Mouse (Mus musculus) liver, postnatal 0 days (tissue): ENCODE measurements around the gene Gabbr2.
A peak's percentile ranks its signal among the peaks of the same experiment; 100 is the strongest.

Source experiments
- CTCF ChIP-seq: sonication (generic); IDR thresholded peaks from 2 replicates; pipeline ENCODE4 v1.5.1; 2016; ENCODE audit warnings: antibody characterized with exemption, low read depth
- EP300 ChIP-seq: IDR thresholded peaks from 2 replicates; pipeline ENCODE4 v1.6.1; 2016; ENCODE audit warnings: antibody characterized with exemption, low read depth, mild to moderate bottlenecking

DNA sequence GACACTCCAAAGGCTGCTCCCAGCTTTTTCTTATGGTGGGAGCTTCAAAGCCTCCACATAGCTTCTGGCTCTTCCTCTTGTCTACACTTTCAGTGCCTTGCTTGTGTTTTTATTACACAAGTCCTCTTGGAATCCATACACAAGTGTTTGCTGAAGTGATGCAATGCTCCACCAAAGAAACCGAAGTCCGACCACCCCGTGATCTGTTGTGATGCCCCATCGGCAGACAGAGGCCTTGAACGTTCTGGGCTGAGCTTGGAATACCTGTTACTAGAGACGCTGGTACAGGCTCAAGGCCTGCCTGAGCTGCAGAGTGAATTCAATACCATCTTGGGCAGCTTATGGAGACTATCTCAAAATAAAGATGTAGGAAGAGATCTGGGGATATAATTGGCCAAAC, 3.9 kb downstream of the Gabbr2 start:
- no peak for TF ChIP-seq CTCF
- TF ChIP-seq EP300: peak; percentile 22; the same call in 1 of the 2 replicates
